Mouse (Mus musculus) intestine, embryonic 15.5 days (tissue): ENCODE results near the gene Krtap19-5. TPM values are rescaled to one million over a fixed set of nuclear protein-coding genes. Genes with fewer than 3 reads are reported as not detected.

Source experiments
- polyA plus RNA-seq: library from polyadenylated mRNA; unstranded; fragments of >200 nt; fragmentation: Nextera tagmentation; extraction: Ambion mirVana; gene quantifications from 2 replicates; pipeline ENCODE4 v1.2.1, GENCODE M21; 2015

Krtap19-5 gene
- polyA plus RNA-seq, 1 experiment from 2014 or later: not detected

Other genes starting within 250 kb of the Krtap19-5 start
- not detected in 2 replicates for gene Krtap26-1, start 248.7 kb downstream of the Krtap19-5 start, polyA plus RNA-seq
- gene Krtap27-1, start 224.8 kb downstream of the Krtap19-5 start, polyA plus RNA-seq: not detected in 2 replicates
- gene 2310061N02Rik, start 188.5 kb downstream of the Krtap19-5 start, polyA plus RNA-seq: not detected in 2 replicates
- not detected in 2 replicates for gene Krtap13-1, start 167.6 kb downstream of the Krtap19-5 start, polyA plus RNA-seq
- gene Krtap13, start 144.8 kb downstream of the Krtap19-5 start, polyA plus RNA-seq: not detected in 2 replicates
- not detected in 2 replicates for gene 2310034C09Rik, start 137.6 kb downstream of the Krtap19-5 start, polyA plus RNA-seq
- gene 2310057N15Rik, start 122.3 kb downstream of the Krtap19-5 start, polyA plus RNA-seq: not detected in 2 replicates
- gene Gm5965, start 118.6 kb downstream of the Krtap19-5 start, polyA plus RNA-seq: not detected in 2 replicates
- gene Gm20741, start 84.2 kb downstream of the Krtap19-5 start, polyA plus RNA-seq: not detected in 2 replicates
- gene Krtap15, start 76.2 kb downstream of the Krtap19-5 start, polyA plus RNA-seq: not detected in 2 replicates
- not detected in 2 replicates for gene Krtap14, start 70.3 kb downstream of the Krtap19-5 start, polyA plus RNA-seq
- not detected in 2 replicates for gene Krtap19-1, start 27.0 kb downstream of the Krtap19-5 start, polyA plus RNA-seq
- not detected in 2 replicates for gene Krtap19-2, start 22.2 kb downstream of the Krtap19-5 start, polyA plus RNA-seq
- gene Krtap19-3, start 18.4 kb downstream of the Krtap19-5 start, polyA plus RNA-seq: not detected in 2 replicates
- gene Krtap19-4, start 11.4 kb downstream of the Krtap19-5 start, polyA plus RNA-seq: not detected in 2 replicates
- not detected in 2 replicates for gene Krtap19-9b, start 35.8 kb upstream of the Krtap19-5 start, polyA plus RNA-seq
- not detected in 2 replicates for gene Krtap16-3, start 66.4 kb upstream of the Krtap19-5 start, polyA plus RNA-seq
- gene Krtap22-2, start 114.3 kb upstream of the Krtap19-5 start, polyA plus RNA-seq: not detected in 2 replicates
- gene Gm10229, start 118.8 kb upstream of the Krtap19-5 start, polyA plus RNA-seq: not detected in 2 replicates
- not detected in 2 replicates for gene Krtap6-1, start 135.2 kb upstream of the Krtap19-5 start, polyA plus RNA-seq
- not detected in 2 replicates for gene Gm10228, start 145.0 kb upstream of the Krtap19-5 start, polyA plus RNA-seq
- not detected in 2 replicates for gene Krtap6-5, start 151.4 kb upstream of the Krtap19-5 start, polyA plus RNA-seq
- gene 1110025L11Rik, start 167.5 kb upstream of the Krtap19-5 start, polyA plus RNA-seq: not detected in 2 replicates
- gene Krtap6-3, start 187.6 kb upstream of the Krtap19-5 start, polyA plus RNA-seq: not detected in 2 replicates
- not detected in 2 replicates for gene Gm6358, start 244.4 kb upstream of the Krtap19-5 start, polyA plus RNA-seq